Mouse (Mus musculus) heart, postnatal 0 days (tissue): ENCODE data around the gene Cebpb.

Experiments
- CTCF ChIP-seq: IDR thresholded peaks from 2 replicates; pipeline ENCODE4 v1.5.1; 2016; ENCODE audit warnings: antibody characterized with exemption, control low read depth, low read depth
- EP300 ChIP-seq: IDR thresholded peaks from 2 replicates; pipeline ENCODE4 v1.6.1; 2016; ENCODE audit warnings: antibody characterized with exemption, low read depth

DNA sequence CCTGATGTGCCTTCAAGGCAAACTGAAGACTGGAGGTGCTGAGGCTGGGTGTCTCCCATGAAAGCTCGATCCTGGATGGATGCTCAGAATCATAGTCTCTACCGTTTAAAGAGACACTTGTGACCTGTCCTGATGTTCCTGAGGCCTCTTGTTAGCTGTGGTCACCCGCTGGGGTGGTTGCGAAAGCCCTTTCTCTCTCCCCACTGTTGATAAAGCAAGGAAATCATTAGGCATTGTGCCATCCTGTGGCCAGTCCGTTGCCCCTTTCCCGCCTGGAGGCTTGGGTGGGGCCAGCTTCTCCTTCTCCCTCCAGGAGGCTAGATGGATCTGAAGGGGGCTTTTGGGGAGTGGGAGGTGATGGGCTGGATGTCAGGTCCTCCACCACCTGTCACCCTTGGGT, 21.9 kb downstream of the Cebpb start:
- TF ChIP-seq CTCF (no peak), EP300 (no peak)
